Mouse (Mus musculus): ENCODE results near the gene Ifrd1. TPM values are rescaled to one million over a fixed set of nuclear protein-coding genes. Genes with fewer than 3 reads are reported as not detected.
"Not testable (repeated sequence)": the region's sequence is repeated elsewhere in the genome, so short reads cannot be mapped to it uniquely, and the experiment has no call there.

Ifrd1 gene
- total and polyA plus RNA-seq, 2 experiments from 2014 or later, result 89.3 to 133 TPM

- H3K27ac ChIP-seq (ENCODE audit: low read depth, low read length), result no peak overlapping the region
- H3K4me1 ChIP-seq (ENCODE audit: insufficient read depth, low read length), result no peaks in the 10 kb centered on the region
- H3K36me3 ChIP-seq (ENCODE audit: insufficient read depth, low read length), result no peaks in the 10 kb centered on the region
- ATAC-seq (ENCODE audit: low FRiP score) (no peak), DNase-seq (ENCODE audit: low spot score) (no peak)
- H3K4me2 ChIP-seq (ENCODE audit: low read depth, low read length, poor library complexity, severe bottlenecking), result no peak overlapping the region
- H3K9ac ChIP-seq (replicated peaks; ENCODE audit: low read length, poor library complexity, severe bottlenecking), result no peak overlapping the region
- no peak overlapping the region for H3K4me3 ChIP-seq (ENCODE audit: low read depth, low read length)
- H3K27me3 ChIP-seq (ENCODE audit: insufficient read depth, low read length), result no peaks in the 10 kb centered on the region
- no peaks in the 10 kb centered on the region for H3K9me3 ChIP-seq (ENCODE audit: low read length)
- WGBS, result 84% methylated on average over 2 of the region's 2 CpGs
- no peak for TF ChIP-seq CTCF (IDR thresholded peaks at IDR 0.05)
Observed at GRCm38 (mm10) chr12:40256543-40256942, 8.2 kb upstream of the Ifrd1 start.

GRCm38 (mm10) chr12:40256033-40256432 is 7.7 kb upstream of the Ifrd1 start:
- DNase-seq (ENCODE audit: low spot score) (no peak), ATAC-seq (ENCODE audit: low FRiP score) (no peak)
- peak; percentile 52 for TF ChIP-seq CTCF (IDR thresholded peaks at IDR 0.05)
- no peak overlapping the region for H3K4me3 ChIP-seq (ENCODE audit: low read depth, low read length)
- H3K4me2 ChIP-seq (ENCODE audit: low read depth, low read length, poor library complexity, severe bottlenecking), result no peak overlapping the region
- no peak overlapping the region for H3K27ac ChIP-seq (ENCODE audit: low read depth, low read length)
- H3K27me3 ChIP-seq (ENCODE audit: insufficient read depth, low read length), result no peaks in the 10 kb centered on the region
- H3K9ac ChIP-seq (replicated peaks; ENCODE audit: low read length, poor library complexity, severe bottlenecking), result no peak overlapping the region
- no peaks in the 10 kb centered on the region for H3K4me1 ChIP-seq (ENCODE audit: insufficient read depth, low read length)
- H3K36me3 ChIP-seq (ENCODE audit: insufficient read depth, low read length), result no peaks in the 10 kb centered on the region
- no peaks in the 10 kb centered on the region for H3K9me3 ChIP-seq (ENCODE audit: low read length)

- H3K9ac ChIP-seq (replicated peaks; ENCODE audit: low read length, poor library complexity, severe bottlenecking), result not testable (repeated sequence)
- 93% methylated on average over 4 of the region's 4 CpGs for WGBS
Observed at GRCm38 (mm10) chr12:40255310-40255709, 7.0 kb upstream of the Ifrd1 start.

GRCm38 (mm10) chr12:40254729-40255128 is 6.4 kb upstream of the Ifrd1 start:
- H3K36me3 ChIP-seq (ENCODE audit: insufficient read depth, low read length), result no peaks in the 10 kb centered on the region
- peak; percentile 44 for TF ChIP-seq CTCF (IDR thresholded peaks at IDR 0.05)
- H3K4me3 ChIP-seq (ENCODE audit: low read depth, low read length), result no peak overlapping the region
- DNase-seq (ENCODE audit: low spot score) (no peak), ATAC-seq (ENCODE audit: low FRiP score) (no peak)
- no peak overlapping the region for H3K9ac ChIP-seq (replicated peaks; ENCODE audit: low read length, poor library complexity, severe bottlenecking)
- no peaks in the 10 kb centered on the region for H3K4me1 ChIP-seq (ENCODE audit: insufficient read depth, low read length)
- 83% methylated on average over 11 of the region's 11 CpGs for WGBS
- H3K27ac ChIP-seq (ENCODE audit: low read depth, low read length), result no peak overlapping the region
- H3K27me3 ChIP-seq (ENCODE audit: insufficient read depth, low read length), result no peaks in the 10 kb centered on the region
- no peak overlapping the region for H3K4me2 ChIP-seq (ENCODE audit: low read depth, low read length, poor library complexity, severe bottlenecking)
- H3K9me3 ChIP-seq (ENCODE audit: low read length), result no peaks in the 10 kb centered on the region

More at GRCm38 (mm10) chr12:40255310-40255709, 7.0 kb upstream of the Ifrd1 start:
- H3K4me1 ChIP-seq (ENCODE audit: insufficient read depth, low read length); H3K9me3 ChIP-seq (ENCODE audit: low read length); ATAC-seq (ENCODE audit: low FRiP score); H3K4me3 ChIP-seq (ENCODE audit: low read depth, low read length); H3K36me3 ChIP-seq (ENCODE audit: insufficient read depth, low read length); H3K27me3 ChIP-seq (ENCODE audit: insufficient read depth, low read length); DNase-seq (ENCODE audit: low spot score); H3K27ac ChIP-seq (ENCODE audit: low read depth, low read length); H3K4me2 ChIP-seq (ENCODE audit: low read depth, low read length, poor library complexity, severe bottlenecking): not testable (repeated sequence)

- no peak overlapping the region for H3K27ac ChIP-seq (ENCODE audit: low read depth, low read length)
- H3K4me1 ChIP-seq (ENCODE audit: insufficient read depth, low read length), result no peaks in the 10 kb centered on the region
- 88% methylated on average over 5 of the region's 5 CpGs for WGBS
- no peaks in the 10 kb centered on the region for H3K27me3 ChIP-seq (ENCODE audit: insufficient read depth, low read length)
- H3K4me3 ChIP-seq (ENCODE audit: low read depth, low read length), result no peak overlapping the region
- no peaks in the 10 kb centered on the region for H3K36me3 ChIP-seq (ENCODE audit: insufficient read depth, low read length)
- DNase-seq (ENCODE audit: low spot score), result no peak
- no peak overlapping the region for H3K9ac ChIP-seq (replicated peaks; ENCODE audit: low read length, poor library complexity, severe bottlenecking)
- H3K4me2 ChIP-seq (ENCODE audit: low read depth, low read length, poor library complexity, severe bottlenecking), result no peak overlapping the region
- TF ChIP-seq CTCF (IDR thresholded peaks at IDR 0.05), result no peak
- ATAC-seq (ENCODE audit: low FRiP score), result no peak
- H3K9me3 ChIP-seq (ENCODE audit: low read length), result no peaks in the 10 kb centered on the region
Observed at GRCm38 (mm10) chr12:40253241-40253640, 4.9 kb upstream of the Ifrd1 start.

GRCm38 (mm10) chr12:40250256-40250655 is 2.0 kb upstream of the Ifrd1 start:
- TF ChIP-seq CTCF (IDR thresholded peaks at IDR 0.05), result no peak
- Histone ChIP-seq H3K27ac (ENCODE audit: low read depth, low read length) (no peak overlapping the region), H3K4me1 (ENCODE audit: insufficient read depth, low read length) (no peaks in the 10 kb centered on the region), H3K4me3 (ENCODE audit: low read depth, low read length) (no peak overlapping the region), H3K9ac (replicated peaks; ENCODE audit: low read length, poor library complexity, severe bottlenecking) (no peak overlapping the region), H3K36me3 (ENCODE audit: insufficient read depth, low read length) (no peaks in the 10 kb centered on the region), H3K4me2 (ENCODE audit: low read depth, low read length, poor library complexity, severe bottlenecking) (no peak overlapping the region), H3K27me3 (ENCODE audit: insufficient read depth, low read length) (no peaks in the 10 kb centered on the region), H3K9me3 (ENCODE audit: low read length) (no peaks in the 10 kb centered on the region)
- no peak for ATAC-seq (ENCODE audit: low FRiP score)
- peak; percentile 48 for DNase-seq (ENCODE audit: low spot score)
